Mouse (Mus musculus) spleen, adult 18-20 months (tissue): Measurements from ENCODE around the gene Osbpl2.
"Not testable (repeated sequence)": the region's sequence is repeated elsewhere in the genome, so short reads cannot be mapped to it uniquely, and the experiment has no call there.

Experiments used
- DNase-seq, 2 experiments: peaks; one replicate each; pipeline ENCODE4 v3.0.0; 2022; ENCODE audit warnings: mixed read lengths in 2 of 2

Osbpl2 gene

GRCm38 (mm10) chr2:180165855-180166254 is 46.7 kb downstream of the Osbpl2 start:
- no peak for DNase-seq

DNA sequence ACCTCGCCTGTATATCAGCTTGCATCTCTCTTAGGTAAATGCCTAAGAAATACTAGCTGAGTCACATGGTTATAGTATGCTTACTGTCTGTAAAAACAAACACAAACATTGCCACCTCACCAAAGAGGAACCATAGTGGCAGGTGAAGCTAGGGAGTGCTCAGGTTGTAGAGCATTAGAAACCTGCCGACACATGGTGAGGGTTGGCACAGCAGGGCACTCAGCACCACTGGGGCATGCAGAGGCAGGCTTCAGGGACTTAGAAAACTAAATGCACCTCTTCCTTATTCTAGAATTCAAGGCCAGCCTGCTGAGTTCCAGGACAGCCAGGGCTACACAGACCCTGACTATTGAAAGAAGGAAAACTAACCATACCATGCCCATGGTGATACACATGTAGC is 47.8 kb downstream of the Osbpl2 start:
- DNase-seq, result no peak

DNA sequence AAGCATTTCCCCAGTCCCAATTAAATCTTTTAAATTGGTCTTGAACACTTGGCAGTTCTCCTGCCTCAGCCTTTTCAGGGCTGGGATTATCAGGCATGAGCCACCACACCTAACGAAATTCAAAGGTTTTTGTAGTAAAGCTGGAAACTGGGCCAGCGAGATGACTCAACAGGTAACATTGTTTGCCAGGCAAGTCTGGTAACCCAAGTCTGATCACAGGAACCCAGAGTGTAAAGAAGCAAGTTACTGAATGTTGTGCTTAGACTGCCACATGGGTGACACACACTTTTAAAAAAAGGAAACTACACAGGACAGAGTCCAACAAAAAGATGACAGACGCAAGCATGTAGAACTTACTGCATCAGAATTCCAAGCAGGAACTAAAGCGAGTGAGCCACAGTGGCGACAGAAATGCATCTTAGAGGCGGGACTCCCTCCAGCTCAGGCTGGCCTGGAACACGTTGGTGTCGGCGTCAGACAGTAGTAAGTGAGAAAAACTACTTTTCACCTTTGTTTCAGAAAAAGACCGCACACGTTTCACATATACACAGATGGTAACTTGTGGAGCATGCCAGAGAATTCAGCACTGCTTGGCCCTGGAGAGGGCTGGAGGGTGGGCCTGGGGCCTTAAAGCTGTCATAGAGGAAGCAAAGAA is 51.2 kb downstream of the Osbpl2 start:
- no peak for DNase-seq

DNA sequence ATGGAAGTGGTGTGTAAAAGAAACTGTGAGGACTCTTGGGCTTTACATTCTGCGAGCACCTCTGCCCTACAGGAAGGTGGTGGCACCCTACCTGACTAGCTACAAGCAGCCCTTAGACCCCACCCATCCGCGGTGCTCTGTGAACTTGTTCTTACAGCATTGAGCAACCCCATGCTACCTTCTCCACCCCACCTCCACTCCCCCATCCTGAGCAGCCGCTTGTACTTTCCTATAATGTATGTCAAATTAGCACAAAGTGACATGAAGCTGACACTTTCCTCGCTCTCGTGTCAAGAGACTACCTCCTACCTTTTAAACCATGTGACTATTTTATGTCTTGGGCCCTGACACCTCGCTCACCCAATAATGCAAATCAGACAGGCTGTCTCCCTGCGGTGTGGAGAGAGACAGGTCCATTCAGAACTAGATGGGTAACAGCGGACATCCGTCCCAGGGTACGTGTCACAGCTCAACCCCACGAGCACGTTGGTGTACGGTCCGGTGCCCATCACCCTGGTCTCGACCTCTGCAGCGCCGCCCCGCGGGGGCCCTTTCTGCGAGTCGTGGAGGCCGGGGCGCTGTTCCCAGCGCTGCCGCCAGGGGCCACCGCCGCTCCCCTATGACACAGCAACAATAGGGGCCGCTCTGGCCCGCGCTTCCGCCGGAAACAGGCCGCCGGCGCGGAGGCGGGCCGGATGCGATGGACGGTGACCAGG is 51.9 kb downstream of the Osbpl2 start, which contains the start of gene Adrm1:
Adrm1 (plus strand) TSS at position 680 of the 716 bp plus-strand sequence.
- peak; percentile 96 to 98 for DNase-seq

GRCm38 (mm10) chr2:180171522-180172070 is 52.5 kb downstream of the Osbpl2 start:
- DNase-seq, result no peak

GRCm38 (mm10) chr2:180172152-180172551 is 53.0 kb downstream of the Osbpl2 start:
- no peak for DNase-seq

GRCm38 (mm10) chr2:180173163-180173562 is 54.1 kb downstream of the Osbpl2 start:
- no peak for DNase-seq

- DNase-seq, result not testable (repeated sequence)
These were observed 54.6 kb downstream of the Osbpl2 start for GRCm38 (mm10) chr2:180173711-180174110.

DNA sequence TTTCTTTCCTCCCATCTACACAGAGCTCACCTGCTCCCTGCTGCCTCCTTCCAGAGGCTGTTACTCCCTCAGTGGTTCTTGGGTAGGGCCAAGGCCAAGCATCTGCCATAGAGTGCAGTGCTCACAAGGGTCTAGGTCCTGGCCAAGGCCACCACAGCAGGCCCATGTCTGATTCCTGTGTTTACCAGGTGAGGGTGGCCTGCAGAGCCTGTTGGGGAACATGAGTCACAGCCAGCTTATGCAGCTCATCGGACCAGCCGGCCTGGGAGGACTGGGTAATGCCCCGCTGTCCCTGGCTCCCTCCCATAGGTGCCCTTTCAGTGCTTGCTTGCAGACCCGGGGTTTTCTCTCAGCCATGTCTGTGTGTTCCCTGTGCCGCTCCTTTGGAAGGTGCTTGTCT is 55.0 kb downstream of the Osbpl2 start:
- no peak for DNase-seq

- no peak for DNase-seq
These were observed 56.6 kb downstream of the Osbpl2 start for GRCm38 (mm10) chr2:180175725-180176124.

DNA sequence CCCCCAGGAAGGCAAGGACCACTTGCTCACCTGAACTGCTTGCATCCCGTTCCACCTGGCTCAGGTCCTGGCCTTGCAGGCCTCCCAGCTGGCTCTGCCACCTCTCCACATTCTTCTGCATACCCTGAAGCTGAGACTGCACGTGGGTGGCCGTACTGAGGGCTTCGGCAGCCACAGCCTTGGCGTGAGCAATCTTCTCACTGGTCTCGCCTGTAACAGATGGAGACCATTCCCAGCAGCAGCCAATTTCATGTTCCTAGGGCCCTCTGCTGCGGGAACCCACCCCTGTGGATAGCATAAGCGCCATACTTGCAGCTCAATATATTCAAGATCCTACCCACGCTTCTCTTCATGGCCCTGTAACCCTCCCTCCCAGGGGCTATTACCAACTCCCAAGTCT is 62.4 kb downstream of the Osbpl2 start:
- no peak for DNase-seq

DNA sequence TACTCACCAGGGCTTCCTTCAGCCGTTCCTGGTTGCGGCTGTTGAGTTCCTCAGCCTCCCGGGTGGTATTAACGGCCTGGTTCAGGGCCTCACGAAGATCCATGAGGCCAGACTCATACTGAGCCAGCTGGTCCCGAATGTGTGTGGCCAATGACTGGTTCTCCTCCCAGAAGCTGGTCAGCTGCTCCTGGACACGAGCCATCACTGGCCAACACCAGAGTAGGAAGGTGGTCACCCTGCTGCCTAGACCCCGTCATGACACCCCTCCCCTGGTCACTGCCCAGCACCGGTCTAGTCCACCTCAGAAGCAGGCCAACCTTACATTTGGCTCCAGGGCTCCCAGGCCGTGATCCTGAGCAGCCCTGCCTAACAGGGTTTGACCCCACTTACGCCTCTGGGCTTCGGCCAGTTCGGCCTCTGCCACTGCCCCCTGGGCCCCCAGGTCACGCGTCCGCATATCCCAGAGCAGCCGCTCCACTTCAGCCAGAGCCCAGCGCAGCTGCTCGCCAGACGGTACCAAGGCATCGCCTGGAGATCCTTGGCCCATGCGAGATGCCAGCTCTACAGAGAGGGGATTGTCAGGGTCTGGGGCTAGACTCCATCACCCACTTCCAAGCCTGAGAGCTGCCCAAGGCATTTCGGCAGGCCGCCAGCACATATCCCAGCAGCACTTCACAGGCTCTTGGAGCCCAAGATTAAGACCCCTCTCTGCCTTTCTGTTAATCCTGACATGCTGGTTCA is 65.1 kb downstream of the Osbpl2 start:
- DNase-seq, result no peak

- no peak for DNase-seq
These were observed 65.6 kb downstream of the Osbpl2 start for GRCm38 (mm10) chr2:180184752-180185109.

DNA sequence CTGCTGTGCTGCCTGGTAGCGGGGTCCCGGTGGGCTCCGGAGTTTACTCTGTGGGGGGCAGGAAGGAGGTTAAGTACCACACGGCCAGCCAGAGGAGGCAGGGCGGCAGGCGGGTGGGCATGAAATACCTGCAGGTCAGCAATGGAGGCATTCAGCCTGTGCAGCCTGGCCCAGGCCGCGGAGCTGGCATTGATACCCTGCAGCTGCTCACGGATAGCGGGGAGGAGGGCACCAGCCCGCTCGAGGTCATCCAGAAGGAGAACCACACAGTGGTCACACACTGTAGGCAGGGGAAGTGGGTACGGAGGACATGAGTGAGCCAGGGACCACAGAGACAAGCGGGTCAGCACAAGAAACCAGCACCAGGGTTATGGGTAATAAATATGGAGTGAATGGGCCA is 66.6 kb downstream of the Osbpl2 start:
- no peak for DNase-seq

DNA sequence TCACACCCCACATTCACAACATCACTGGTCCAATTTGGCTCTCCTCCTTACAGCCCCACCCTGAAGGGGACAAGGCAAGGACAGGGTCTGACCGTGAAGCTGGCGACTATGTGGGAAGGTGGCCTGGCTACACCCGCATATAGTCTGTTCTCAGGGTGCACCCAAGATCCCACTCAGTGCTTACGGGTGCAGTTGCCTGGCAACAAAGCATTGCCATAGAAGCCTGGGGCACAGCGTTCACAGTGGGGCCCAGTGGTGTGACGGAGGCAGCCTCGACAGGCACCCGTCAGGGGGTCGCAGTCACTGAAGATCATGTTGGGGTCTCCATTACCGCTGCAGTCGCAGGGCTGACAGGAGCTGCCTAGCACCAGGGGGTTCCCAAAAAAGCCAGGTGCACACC is 68.3 kb downstream of the Osbpl2 start:
- no peak for DNase-seq

DNA sequence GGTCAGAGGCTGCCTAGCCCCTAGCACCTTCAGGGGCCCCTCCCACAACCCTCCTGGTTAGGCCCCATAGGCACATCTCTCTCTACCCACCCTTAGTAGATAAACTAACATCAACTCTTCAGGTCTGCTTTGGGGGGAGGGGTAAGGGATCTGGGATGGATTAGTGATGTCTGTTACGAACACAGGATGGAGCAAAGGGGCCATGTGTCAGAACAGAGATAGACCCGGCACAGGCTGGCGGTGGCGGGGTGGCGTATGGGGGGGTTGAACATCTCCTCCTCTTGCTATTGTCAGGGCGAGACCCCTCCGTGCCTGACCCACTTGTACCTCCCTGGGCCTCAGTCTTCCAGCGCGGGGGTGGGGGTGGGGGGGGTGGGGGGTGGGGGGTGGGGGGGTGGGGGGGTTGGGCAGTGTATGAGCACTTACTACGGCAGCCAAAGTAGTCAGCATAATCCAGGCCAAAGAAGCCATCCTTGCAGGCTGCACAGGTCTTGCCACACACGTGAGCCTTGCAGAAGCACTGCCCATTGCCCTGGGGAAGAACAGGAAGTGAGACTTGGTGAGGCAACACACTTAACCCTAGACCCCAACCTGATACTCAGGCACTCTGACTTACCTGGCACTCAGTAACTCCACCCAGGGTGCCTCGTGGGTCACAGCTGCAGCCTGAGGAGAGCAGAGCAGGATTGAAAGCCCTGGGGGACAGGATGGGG is 77.7 kb downstream of the Osbpl2 start:
- DNase-seq, result no peak

GRCm38 (mm10) chr2:180197323-180198037 is 78.4 kb downstream of the Osbpl2 start:
- DNase-seq, result no peak

DNA sequence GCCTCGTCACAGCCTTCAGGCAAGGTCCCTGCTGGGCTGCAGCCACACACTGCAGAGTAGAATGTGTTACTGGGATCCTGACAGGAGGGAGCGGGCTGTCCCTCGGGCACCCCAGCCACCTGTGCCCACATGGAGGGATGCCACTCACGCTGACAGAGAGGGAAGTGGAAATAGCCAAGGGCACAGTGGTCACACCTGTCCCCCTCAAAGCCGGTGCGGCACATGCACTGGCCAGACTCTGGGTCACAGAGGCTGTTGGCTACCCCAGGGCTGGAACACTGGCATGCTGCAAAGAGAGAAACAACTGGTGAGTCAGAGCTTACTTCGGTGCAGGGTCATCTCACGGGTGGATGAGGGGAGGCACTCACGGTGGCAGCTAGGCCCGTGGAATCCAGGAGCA is 79.7 kb downstream of the Osbpl2 start:
- DNase-seq, result no peak

- no peak for DNase-seq
These were observed 81.6 kb downstream of the Osbpl2 start for GRCm38 (mm10) chr2:180200681-180201080.

GRCm38 (mm10) chr2:180201303-180201702 is 82.2 kb downstream of the Osbpl2 start:
- DNase-seq, result no peak

DNA sequence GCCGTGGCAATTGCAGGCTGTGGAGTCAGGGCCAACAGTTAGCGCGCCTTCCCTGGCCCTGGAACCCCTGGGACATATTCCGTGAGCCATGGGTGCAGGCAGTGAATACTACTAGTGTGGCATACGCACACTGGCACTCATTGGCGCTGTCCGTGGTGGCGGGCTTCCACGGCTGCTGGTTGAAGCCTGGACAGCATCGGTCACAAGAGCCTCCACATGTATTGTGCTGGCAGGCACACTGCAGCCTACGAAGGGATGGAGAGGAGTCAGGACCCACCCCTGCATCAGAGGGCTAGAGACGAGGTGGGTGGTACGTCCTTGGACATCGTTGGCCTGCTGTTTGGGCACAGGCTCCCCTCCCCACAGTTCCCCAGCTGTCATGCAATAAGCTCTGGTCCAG is 83.2 kb downstream of the Osbpl2 start:
- DNase-seq, result no peak

- DNase-seq, result no peak
These were observed 83.7 kb downstream of the Osbpl2 start for GRCm38 (mm10) chr2:180202805-180203204.
